Mouse (Mus musculus) urinary bladder, postnatal 10 days (tissue): Measurements from ENCODE around the gene Pth2.
"Not testable (repeated sequence)": the region's sequence is repeated elsewhere in the genome, so short reads cannot be mapped to it uniquely, and the experiment has no call there.

ENCODE experiments used
- DNase-seq: peaks from one replicate; pipeline ENCODE4 v3.0.0; 2022; ENCODE audit warnings: low spot score

Gene Pth2

GRCm38 (mm10) chr7:45173772-45174171 lies 7.0 kb upstream of the Pth2 start:
- not testable (repeated sequence) for DNase-seq

DNA sequence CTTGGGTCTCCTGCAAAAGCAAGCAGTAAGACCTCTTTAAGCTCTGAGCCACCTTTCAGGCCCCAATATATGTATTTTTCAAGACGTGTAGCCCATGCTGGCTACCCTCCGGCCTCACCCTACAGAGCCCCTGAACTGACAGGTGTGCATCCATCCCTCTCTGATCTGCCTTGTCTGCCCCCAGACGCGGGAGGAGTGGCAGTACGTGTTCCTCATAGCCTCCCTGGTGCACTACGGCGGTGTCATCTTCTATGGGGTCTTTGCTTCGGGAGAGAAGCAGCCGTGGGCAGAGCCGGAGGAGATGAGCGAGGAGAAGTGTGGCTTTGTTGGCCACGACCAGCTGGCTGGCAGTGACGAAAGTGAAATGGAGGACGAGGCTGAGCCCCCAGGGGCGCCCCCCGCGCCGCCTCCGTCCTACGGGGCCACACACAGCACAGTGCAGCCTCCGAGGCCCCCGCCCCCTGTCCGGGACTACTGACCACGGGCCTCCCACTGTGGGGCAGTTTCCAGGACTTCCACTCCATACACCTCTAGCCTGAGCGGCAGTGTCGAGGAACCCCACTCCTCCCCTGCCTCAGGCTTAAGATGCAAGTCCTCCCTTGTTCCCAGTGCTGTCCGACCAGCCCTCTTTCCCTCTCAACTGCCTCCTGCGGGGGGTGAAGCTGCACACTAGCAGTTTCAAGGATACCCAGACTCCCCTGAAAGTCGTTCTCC lies 6.1 kb upstream of the Pth2 start:
- DNase-seq: no peak

DNA sequence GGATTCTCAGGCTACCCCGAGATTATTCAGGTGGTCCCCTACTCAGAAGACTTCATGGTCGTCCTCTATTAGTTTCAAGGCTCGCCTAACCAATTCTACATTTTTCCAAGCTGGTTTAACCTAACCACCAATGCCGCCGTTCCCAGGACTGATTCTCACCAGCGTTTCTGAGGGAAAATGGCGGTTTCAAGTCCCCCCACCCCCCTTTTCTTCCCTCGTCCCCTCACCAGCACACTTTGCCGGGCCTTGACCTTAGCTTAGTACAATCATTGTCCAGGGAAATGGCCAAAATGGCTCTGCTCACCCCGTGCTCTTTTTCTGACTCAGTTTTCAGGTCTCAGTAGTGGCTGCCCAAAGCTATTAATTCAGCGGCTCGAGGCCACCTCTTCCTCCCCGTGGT lies 5.4 kb upstream of the Pth2 start:
- no peak for DNase-seq

- no peak for DNase-seq
Observed at GRCm38 (mm10) chr7:45175929-45176328, 4.9 kb upstream of the Pth2 start.

GRCm38 (mm10) chr7:45176356-45176755 lies 4.4 kb upstream of the Pth2 start:
- no peak for DNase-seq

DNA sequence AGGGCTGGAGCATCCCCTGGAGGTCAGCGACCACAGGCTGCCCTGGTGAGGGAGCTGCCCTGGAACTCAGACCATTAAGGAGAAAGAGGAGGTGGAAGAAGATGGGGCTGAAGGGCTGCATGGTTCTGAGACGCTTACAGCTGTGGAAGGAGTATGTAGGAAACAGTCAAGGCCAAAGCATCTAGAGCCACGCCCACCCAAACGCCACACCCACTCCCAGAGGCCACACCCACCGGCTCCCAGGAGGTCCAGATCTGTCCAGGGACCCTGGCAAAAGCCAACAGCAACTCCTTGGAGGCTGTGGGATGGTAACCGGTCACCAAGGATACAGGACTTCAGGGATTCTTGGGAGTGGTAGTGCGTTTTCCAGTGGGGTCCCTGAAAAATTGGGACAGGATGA lies 2.2 kb upstream of the Pth2 start:
- no peak for DNase-seq

- DNase-seq: no peak
Observed at GRCm38 (mm10) chr7:45179469-45179868, 1.3 kb upstream of the Pth2 start, which contains the start of gene Gfy. Gfy (minus strand) TSS chr7:45179569.

DNA sequence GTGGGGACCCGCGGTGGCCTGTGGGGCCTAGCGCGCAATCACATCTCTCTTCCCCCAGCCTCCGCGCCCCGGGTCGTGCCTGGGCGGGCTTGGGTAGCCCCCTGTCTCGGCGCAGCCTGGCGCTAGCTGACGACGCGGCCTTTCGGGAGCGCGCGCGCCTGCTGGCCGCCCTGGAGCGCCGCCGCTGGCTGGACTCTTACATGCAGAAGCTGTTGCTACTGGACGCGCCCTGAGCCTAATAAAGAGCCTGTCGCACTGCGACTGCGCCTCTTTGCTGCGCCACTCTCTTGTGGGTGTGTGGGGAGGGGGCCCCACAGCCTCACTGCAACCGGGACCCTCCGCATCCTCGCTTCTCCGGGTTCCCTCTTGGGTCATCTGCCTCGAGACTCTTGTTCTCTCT lies 745 bp downstream of the Pth2 start:
- DNase-seq: no peak

DNA sequence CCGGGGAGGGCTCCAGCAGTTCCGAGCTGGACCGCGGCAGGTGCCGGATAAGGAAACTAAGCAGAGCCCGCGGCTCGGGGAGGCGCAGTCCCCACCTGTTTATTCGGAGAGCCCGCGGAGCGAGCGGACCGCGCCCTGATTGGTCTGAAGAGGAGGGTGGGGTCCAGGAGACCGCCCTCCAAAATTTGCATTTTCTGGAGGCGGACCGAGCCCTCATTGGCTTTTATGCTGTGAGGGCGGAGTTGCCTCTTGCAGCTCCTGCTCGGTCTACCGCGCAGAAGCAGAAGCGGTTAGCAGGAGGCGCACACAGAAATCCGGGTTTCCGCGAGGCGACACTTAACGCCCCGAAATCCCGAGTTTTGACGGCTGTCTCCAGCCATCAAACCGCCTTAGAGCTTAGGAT lies 1.4 kb downstream of the Pth2 start:
- peak; percentile 55 for DNase-seq

DNA sequence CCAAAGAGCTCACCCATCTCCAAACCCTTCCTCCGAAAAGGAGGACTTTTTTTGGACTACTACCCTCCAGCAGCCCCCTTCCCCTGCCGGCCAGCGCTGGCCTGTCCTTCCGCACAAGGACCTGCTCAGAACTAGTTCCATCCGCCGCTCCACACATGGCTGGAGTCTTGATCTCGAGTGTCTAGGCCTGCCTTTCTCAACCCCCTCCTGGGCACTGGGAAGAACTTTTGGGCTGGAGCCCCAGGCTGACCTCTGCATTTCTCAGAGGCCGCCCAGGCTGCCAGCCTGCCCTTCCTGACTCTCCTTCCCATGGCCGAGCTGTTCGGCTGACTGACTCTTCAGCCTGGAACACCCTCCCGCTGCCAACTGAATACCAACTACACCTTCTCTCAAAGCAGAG lies 1.8 kb downstream of the Pth2 start:
- no peak for DNase-seq

- DNase-seq: no peak
Observed at GRCm38 (mm10) chr7:45183672-45184071, 2.9 kb downstream of the Pth2 start.

DNA sequence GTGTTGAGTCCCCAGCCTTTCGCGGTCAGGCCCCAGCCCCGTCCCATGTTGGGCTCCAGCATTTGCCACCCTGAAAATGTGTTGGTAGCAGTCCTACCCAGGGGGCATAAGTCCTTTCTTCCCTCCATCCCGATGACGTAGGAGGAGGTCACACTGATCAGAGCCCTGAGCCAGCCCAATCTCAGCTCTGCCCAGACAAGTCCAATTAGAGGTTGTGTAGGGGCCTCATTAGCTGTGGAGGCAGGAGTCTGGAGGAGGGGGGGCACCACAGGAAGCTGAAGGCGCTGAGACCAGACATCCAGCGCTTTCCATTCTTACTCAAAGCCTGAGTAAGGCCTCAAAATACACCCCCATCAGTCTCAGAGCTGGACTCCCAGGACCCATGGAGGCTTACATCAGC lies 5.1 kb downstream of the Pth2 start:
- no peak for DNase-seq

- no peak for DNase-seq
Observed at GRCm38 (mm10) chr7:45189600-45189999, 8.8 kb downstream of the Pth2 start.

DNA sequence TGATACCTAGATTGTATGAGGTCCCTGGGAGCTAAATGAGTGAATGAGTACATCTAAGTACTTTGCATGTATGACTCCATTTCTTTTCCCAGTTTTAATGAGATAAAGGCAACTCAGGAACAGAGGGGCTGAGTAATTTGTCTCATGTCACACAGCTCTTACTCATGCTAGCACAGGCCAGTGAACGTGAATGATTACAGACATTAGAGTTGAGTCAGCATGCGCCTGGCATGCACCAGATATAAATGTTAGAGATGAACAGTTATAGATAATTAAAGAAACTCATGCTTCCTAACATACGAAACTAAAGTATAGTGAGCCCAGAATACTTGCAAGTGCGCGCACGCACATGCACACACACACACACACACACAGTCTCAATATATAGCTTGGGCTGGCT lies 9.4 kb downstream of the Pth2 start:
- no peak for DNase-seq

DNA sequence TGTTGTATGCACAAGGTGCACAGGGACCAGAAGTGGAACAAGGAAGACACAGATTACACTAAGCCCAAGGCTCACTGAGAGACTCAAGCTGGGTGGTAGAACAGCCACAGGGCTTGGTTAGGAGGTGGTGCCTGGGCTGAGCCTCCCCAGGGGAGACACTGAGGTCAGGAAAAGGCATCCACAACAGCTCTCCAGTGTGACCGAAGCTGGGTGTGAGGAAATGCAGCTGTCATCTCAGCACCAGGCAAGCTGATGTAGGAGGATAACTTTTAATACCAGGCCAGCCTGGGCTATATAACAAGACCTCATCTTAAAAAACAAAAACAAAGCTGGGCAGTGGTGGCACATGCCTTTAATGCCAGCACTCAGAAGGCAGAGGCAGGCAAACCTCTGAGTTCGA lies 10.4 kb downstream of the Pth2 start:
- no peak for DNase-seq

DNA sequence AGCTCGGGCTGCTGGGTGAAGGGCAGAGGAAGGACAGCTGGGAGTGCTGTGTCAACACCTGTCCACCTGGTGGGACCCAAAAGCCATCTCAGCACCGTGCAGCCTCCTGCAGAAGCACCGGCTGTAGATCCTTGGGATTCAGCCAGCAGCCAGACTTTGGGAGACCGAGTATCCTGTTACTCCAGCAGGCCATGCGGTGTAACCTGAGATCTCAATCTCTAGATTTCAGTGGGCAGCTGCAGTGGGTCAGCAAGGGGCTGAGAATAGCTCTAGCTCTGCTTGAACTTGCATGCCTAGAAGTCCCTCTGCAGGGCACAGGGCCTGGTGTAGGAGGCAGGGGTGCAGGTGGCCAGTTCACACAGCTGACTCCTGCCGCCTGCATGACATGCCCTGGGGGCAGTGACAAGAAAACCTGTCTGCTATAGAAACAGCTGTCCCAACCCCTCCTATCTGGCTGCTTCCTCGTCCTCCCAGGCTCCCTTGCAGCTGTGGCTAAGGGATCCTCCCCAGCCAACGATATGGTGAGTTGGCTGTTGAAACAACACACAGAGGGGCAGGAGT lies 11.1 kb downstream of the Pth2 start:
- DNase-seq: no peak

- DNase-seq: no peak
Observed at GRCm38 (mm10) chr7:45192585-45193310, 12.0 kb downstream of the Pth2 start.

DNA sequence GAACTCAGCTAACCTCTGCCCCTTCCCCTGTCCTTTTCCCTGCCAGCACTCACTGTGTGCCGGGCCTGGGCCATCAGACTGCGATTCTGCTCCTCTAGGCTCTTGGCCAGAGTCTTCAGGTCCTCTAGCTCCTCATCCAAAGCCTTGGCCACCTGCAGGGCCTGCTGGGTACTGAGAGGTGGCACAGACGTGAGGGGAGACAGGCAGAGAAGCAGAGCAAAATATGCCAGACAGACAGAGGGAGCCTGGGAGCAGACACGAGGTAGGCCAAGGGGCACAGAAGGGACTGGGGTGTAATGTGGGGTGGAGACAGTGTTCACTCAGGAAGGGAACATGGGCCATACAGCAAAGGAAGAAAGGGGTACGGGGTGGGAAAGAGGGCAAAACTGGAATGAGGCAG lies 12.6 kb downstream of the Pth2 start:
- DNase-seq: no peak

- no peak for DNase-seq
Observed at GRCm38 (mm10) chr7:45193871-45194785, 13.3 kb downstream of the Pth2 start.

DNA sequence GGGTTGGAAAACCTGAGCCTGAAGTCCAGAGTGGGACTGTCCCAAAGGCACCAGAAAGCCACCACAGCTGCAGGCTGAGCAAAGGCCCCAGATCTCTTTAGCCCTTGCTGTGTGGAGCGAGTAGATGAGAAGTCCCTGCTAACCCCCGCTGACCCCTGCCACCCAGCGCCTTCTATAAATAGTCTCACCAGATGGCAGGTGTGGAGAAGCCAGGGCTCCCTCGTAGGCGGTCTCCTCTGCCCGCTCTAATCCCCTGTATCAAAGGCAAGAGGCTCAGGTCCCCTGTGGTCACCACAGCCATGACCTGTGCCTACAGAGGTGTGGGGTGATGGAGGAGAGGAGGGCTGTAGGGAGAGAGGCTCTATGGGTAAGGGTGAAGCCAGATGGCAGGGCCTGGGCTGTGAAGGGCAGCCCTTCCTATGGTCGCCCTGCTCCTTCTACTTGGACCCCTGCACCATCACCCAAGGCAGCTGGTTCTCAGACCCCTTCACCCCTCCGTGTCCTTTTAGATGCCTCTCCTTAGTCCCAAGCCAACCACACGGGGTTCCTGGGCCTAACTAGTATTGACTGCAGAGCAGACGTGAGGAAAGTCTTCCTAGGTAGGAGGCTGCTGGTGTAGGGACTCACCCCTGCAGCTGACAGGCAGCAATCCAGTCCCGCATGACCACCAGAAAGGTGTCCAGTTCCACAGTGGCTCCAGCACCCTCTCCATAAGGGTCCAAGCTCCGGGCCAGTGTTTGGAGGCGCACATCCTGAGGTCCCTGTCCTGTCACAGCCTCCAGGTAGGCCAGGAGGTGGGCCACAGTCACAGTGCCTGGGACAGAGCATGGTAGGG lies 14.8 kb downstream of the Pth2 start:
- DNase-seq: no peak

- no peak for DNase-seq
Observed at GRCm38 (mm10) chr7:45196176-45196535, 15.4 kb downstream of the Pth2 start.

GRCm38 (mm10) chr7:45196994-45197393 lies 16.2 kb downstream of the Pth2 start:
- no peak for DNase-seq
